Mouse (Mus musculus) limb, embryonic 10.5 days (tissue): ENCODE measurements around the gene Zfp804b. TPM values are rescaled to one million over a fixed set of nuclear protein-coding genes. Genes with fewer than 3 reads are reported as not detected.

Source experiments
- DNase-seq: peaks from one replicate; pipeline ENCODE4 v3.0.0-alpha.2; 2017; ENCODE audit warnings: low spot score
- H3K27ac ChIP-seq: fragments of 300-500 bp; sonication (generic); 2 replicates; pipeline ENCODE4 v1.5.1; 2016; ENCODE audit warnings: mild to moderate bottlenecking
- H3K27me3 ChIP-seq: fragments of 300-500 bp; sonication (generic); 2 replicates; pipeline ENCODE4 v1.6.1; 2016; ENCODE audit warnings: low read depth, mild to moderate bottlenecking; ENCODE audit not compliant: poor library complexity, severe bottlenecking
- H3K36me3 ChIP-seq: fragments of 300-500 bp; sonication (generic); 2 replicates; pipeline ENCODE4 v1.6.1; 2016; ENCODE audit warnings: mild to moderate bottlenecking, moderate library complexity
- H3K4me1 ChIP-seq: fragments of 300-500 bp; sonication (generic); 2 replicates; pipeline ENCODE4 v1.6.1; 2016
- H3K4me3 ChIP-seq: fragments of 300-500 bp; sonication (generic); 2 replicates; pipeline ENCODE4 v1.5.1; 2016; ENCODE audit warnings: mild to moderate bottlenecking, moderate library complexity
- H3K9me3 ChIP-seq: fragments of 300-500 bp; sonication (generic); replicated peaks from 2 replicates; pipeline ENCODE4 v1.6.1; 2016; ENCODE audit warnings: mild to moderate bottlenecking
- WGBS: fragments of 180-500 bp; shearing (Covaris S2); methylation state at CpG from one replicate; pipeline ENCODE4 v1.1.7; 2016; 5-methylcytosine and 5-hydroxymethylcytosine counted together
- polyA plus RNA-seq: library from polyadenylated mRNA; unstranded; fragments of >200 nt; fragmentation: Nextera tagmentation; extraction: Ambion mirVana; gene quantifications from 2 replicates; pipeline ENCODE4 v1.2.1, GENCODE M21; 2016

The Zfp804b gene
- polyA plus RNA-seq, 1 experiment from 2014 or later: 0.11 TPM

DNA sequence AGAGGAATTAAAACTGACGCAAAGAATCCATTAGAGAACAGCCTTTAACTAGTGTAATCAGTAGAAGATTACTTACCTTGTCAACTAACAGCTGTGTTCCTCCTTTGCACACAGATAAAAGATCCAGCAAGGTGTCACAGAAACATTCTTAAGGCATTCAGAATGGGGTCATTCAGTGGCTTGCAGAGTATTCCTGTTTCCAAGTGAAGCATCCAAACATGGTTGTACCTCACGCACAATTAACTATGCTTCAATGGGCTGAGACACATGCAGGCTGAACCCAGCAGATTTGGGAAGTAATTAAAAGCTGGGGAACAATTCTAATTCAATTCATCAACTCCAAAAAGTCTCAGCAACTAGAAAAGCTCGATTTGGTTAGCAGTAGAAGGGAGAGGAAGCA lies 337.1 kb downstream of the Zfp804b start:
- Histone ChIP-seq H3K36me3 (no peaks in the 10 kb centered on the region), H3K27ac (no peak overlapping the region), H3K4me1 (no peaks in the 10 kb centered on the region), H3K9me3 (no peaks in the 10 kb centered on the region), H3K4me3 (no peak overlapping the region), H3K27me3 (no peaks in the 10 kb centered on the region)
- no peak for DNase-seq
- 60% methylated on average over 3 of the region's 3 CpGs for WGBS

GRCm38 (mm10) chr5:6983993-6984392 lies 360.6 kb downstream of the Zfp804b start:
- H3K9me3 ChIP-seq: no peaks in the 10 kb centered on the region
- DNase-seq: no peak
- H3K36me3 ChIP-seq: no peaks in the 10 kb centered on the region
- no peak overlapping the region for H3K27ac ChIP-seq
- WGBS: 93% methylated on average over 4 of the region's 4 CpGs
- H3K4me1 ChIP-seq: no peaks in the 10 kb centered on the region
- no peak overlapping the region for H3K4me3 ChIP-seq
- no peaks in the 10 kb centered on the region for H3K27me3 ChIP-seq

- no peaks in the 10 kb centered on the region for H3K27me3 ChIP-seq
- no peaks in the 10 kb centered on the region for H3K4me1 ChIP-seq
- 78% methylated on average over 1 of the region's 1 CpGs for WGBS
- H3K27ac ChIP-seq: no peak overlapping the region
- no peak overlapping the region for H3K4me3 ChIP-seq
- no peak for DNase-seq
- H3K9me3 ChIP-seq: no peaks in the 10 kb centered on the region
- H3K36me3 ChIP-seq: no peaks in the 10 kb centered on the region
Measured at GRCm38 (mm10) chr5:6934837-6935236, 409.7 kb downstream of the Zfp804b start.

DNA sequence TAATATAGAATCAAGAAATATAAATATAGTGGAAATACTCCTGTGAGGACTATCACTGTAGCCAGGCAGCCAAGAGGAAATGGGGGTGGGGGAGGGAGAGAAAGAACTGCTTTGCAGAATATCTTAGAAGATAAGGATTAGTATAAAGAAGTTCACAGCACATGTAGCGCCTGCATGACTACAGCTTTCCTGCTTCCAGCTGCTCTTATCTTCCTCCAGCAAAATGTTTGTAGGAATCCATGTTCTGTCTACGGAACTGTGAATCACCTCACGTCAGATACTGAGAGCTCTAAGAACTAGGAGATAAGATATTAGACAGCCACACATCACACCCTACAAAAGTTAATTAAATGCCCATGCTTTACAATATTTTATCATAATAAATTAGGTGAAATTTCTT lies 433.3 kb downstream of the Zfp804b start:
- WGBS: 92% methylated on average over 3 of the region's 3 CpGs

GRCm38 (mm10) chr5:6881396-6881795 lies 463.2 kb downstream of the Zfp804b start:
- Histone ChIP-seq H3K9me3 (no peaks in the 10 kb centered on the region), H3K4me3 (no peak overlapping the region), H3K4me1 (no peaks in the 10 kb centered on the region), H3K27me3 (no peaks in the 10 kb centered on the region), H3K27ac (no peak overlapping the region), H3K36me3 (no peaks in the 10 kb centered on the region)
- no peak for DNase-seq

More for the DNA sequence above, 433.3 kb downstream of the Zfp804b start:
- H3K36me3 ChIP-seq: no peaks in the 10 kb centered on the region
- DNase-seq: no peak
- H3K27ac ChIP-seq: no peak overlapping the region
- H3K27me3 ChIP-seq: no peaks in the 10 kb centered on the region
- H3K4me1 ChIP-seq: no peaks in the 10 kb centered on the region
- H3K4me3 ChIP-seq: no peak overlapping the region
- H3K9me3 ChIP-seq: no peaks in the 10 kb centered on the region

DNA sequence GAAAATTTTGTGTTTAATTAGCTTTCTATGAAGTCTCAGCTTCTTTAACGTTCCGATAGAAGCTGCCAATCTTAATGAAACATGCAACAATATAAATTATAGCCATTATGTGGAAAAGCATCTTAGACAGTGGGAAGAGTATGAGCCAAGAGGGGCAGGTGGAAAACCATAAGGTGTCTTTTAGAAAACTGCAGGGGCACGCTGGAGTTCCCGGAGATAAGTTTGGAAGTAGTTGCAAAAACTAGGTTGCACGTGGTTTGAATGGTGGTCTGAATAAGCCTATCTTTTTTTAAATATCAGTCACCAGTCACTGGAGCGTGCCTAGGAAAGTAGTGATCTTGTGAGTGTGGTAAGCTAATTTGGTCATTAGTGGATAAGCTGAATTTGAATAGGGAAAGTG lies 473.0 kb downstream of the Zfp804b start:
- no peaks in the 10 kb centered on the region for H3K27me3 ChIP-seq
- H3K4me1 ChIP-seq: no peaks in the 10 kb centered on the region
- H3K27ac ChIP-seq: no peak overlapping the region
- no peak overlapping the region for H3K4me3 ChIP-seq
- DNase-seq: no peak
- no peaks in the 10 kb centered on the region for H3K9me3 ChIP-seq
- 92% methylated on average over 6 of the region's 6 CpGs for WGBS
- no peaks in the 10 kb centered on the region for H3K36me3 ChIP-seq

GRCm38 (mm10) chr5:6870970-6871369 lies 473.6 kb downstream of the Zfp804b start:
- Histone ChIP-seq H3K27ac (no peak overlapping the region), H3K9me3 (no peaks in the 10 kb centered on the region), H3K4me3 (no peak overlapping the region), H3K27me3 (no peaks in the 10 kb centered on the region), H3K4me1 (no peaks in the 10 kb centered on the region), H3K36me3 (no peaks in the 10 kb centered on the region)
- no peak for DNase-seq

GRCm38 (mm10) chr5:6795396-6795795 lies 549.2 kb downstream of the Zfp804b start:
- DNase-seq: no peak
- Histone ChIP-seq H3K9me3 (no peaks in the 10 kb centered on the region), H3K36me3 (no peaks in the 10 kb centered on the region), H3K27ac (no peak overlapping the region), H3K4me1 (no peaks in the 10 kb centered on the region), H3K4me3 (no peak overlapping the region), H3K27me3 (no peaks in the 10 kb centered on the region)
- WGBS: 80% methylated on average over 2 of the region's 2 CpGs

GRCm38 (mm10) chr5:6769357-6769892 lies 575.1 kb downstream of the Zfp804b start:
- Histone ChIP-seq H3K4me1 (no peaks in the 10 kb centered on the region), H3K36me3 (no peaks in the 10 kb centered on the region), H3K27me3 (no peaks in the 10 kb centered on the region), H3K27ac (no peak overlapping the region), H3K9me3 (no peaks in the 10 kb centered on the region), H3K4me3 (no peak overlapping the region)
- DNase-seq: no peak
- 67% methylated on average over 6 of the region's 6 CpGs for WGBS

Other genes starting within 250 kb of the Zfp804b start
- gene Tex47, start 40.6 kb downstream of the Zfp804b start, polyA plus RNA-seq: not detected in 2 replicates